ENCODE assay signal across 9 mouse cellular contexts in genomic region chr6:31190628-31191373, GRCm38 (mm10).
DNase-seq lines count a peak whose midpoint lies in the region; ATAC-seq and TF ChIP-seq lines count a peak whose summit lies in the region.
"Had no signal": no experiment of that assay in that cellular context is flagged by ENCODE, and none has a peak within 500 bp of the region (broad histone marks: within the 10 kb centered on the region; RNA-seq: fewer than 3 reads in every experiment).

No protein-coding gene starts in this region.

- WGBS in hindbrain, postnatal 0 days = 52% methylated on average over 5 of the region's 5 CpGs
- 53% methylated on average over 5 of the region's 5 CpGs for WGBS in hindbrain, embryonic 16.5 days

- H3K27me3 ChIP-seq in hindbrain, postnatal 0 days (ENCODE audit: insufficient read depth, low read length) = no peaks in the 10 kb centered on the region
- no peaks in the 10 kb centered on the region for H3K27me3 ChIP-seq in hindbrain, embryonic 16.5 days (replicated peaks; ENCODE audit: control insufficient read depth, insufficient read depth, low read length)
- H3K27me3 ChIP-seq in C2C12 (ENCODE audit: control insufficient read depth, insufficient read depth, insufficient read length) = no peaks in the 10 kb centered on the region
- H3K27me3 ChIP-seq: heart, embryonic 12.5 days had no signal

- H3ac ChIP-seq in C2C12 (ENCODE audit: control insufficient read depth, insufficient read length, low read depth) = no peak overlapping the region

- peak; percentile 75 for DNase-seq in hindbrain, postnatal 0 days (ENCODE audit: low spot score)
- peak; percentile 39 for DNase-seq in R1 (ENCODE audit: low read depth, low spot score)
- DNase-seq in lung, postnatal 10 days = peak; percentile 51
- DNase-seq in natural killer cell, adult 2 months (ENCODE audit: low spot score in 2 of 2) = no peak
- no peak for DNase-seq in spleen, adult 18-20 months

- peak; percentile 71 for TF ChIP-seq CTCF in hindbrain, postnatal 0 days (IDR thresholded peaks at IDR 0.05; ENCODE audit: low read depth)
- peak; percentile 22 for TF ChIP-seq CTCF in C2C12 (IDR thresholded peaks at IDR 0.05; ENCODE audit: control insufficient read depth, insufficient read depth, insufficient read length)

- no peak overlapping the region for H3K27ac ChIP-seq in hindbrain, postnatal 0 days
- no peak overlapping the region for H3K27ac ChIP-seq in hindbrain, embryonic 16.5 days (ENCODE audit: low read depth, low read length)

- no peak for ATAC-seq in hindbrain, postnatal 0 days
- no peak for ATAC-seq in hindbrain, embryonic 16.5 days
- ATAC-seq in erythroblast, adult 5-6 weeks (replicated peaks; ENCODE audit: low FRiP score, poor library complexity, severe bottlenecking) = no peak

- H3K79me3 ChIP-seq in C2C12 (ENCODE audit: low read depth) = peaks cover 12% of the 10 kb centered on the region

- H3K79me2 ChIP-seq in C2C12 (ENCODE audit: control insufficient read depth, insufficient read depth) = peaks cover 11% of the 10 kb centered on the region

- no peak overlapping the region for H3K4me2 ChIP-seq in hindbrain, postnatal 0 days (ENCODE audit: low read depth, low read length)
- no peak overlapping the region for H3K4me2 ChIP-seq in hindbrain, embryonic 16.5 days (ENCODE audit: low read length)
- H3K4me2 ChIP-seq: heart, embryonic 12.5 days had no signal

- H3K4me1 ChIP-seq in hindbrain, postnatal 0 days (ENCODE audit: insufficient read depth, low read length) = no peaks in the 10 kb centered on the region
- H3K4me1 ChIP-seq in hindbrain, embryonic 16.5 days (ENCODE audit: control insufficient read depth, insufficient read depth, low read depth, low read length) = no peaks in the 10 kb centered on the region

- no peaks in the 10 kb centered on the region for H3K9me3 ChIP-seq in hindbrain, postnatal 0 days (ENCODE audit: low read length)
- H3K9me3 ChIP-seq in hindbrain, embryonic 16.5 days (ENCODE audit: control insufficient read depth, low read length) = no peaks in the 10 kb centered on the region
- H3K9me3 ChIP-seq: heart, embryonic 12.5 days had no signal

- no peak overlapping the region for H3K9ac ChIP-seq in hindbrain, postnatal 0 days (replicated peaks; ENCODE audit: low read length)
- H3K9ac ChIP-seq in hindbrain, embryonic 16.5 days (ENCODE audit: low read depth, low read length) = no peak overlapping the region
- H3K9ac ChIP-seq: heart, embryonic 12.5 days had no signal

- H3K4me3 ChIP-seq in hindbrain, postnatal 0 days (ENCODE audit: low read length) = no peak overlapping the region
- H3K4me3 ChIP-seq in hindbrain, embryonic 16.5 days (ENCODE audit: low read length) = no peak overlapping the region
- no peak overlapping the region for H3K4me3 ChIP-seq in C2C12 (ENCODE audit: insufficient read depth, poor library complexity, severe bottlenecking)
- H3K4me3 ChIP-seq: heart, embryonic 12.5 days had no signal

- H3K36me3 ChIP-seq in hindbrain, postnatal 0 days (ENCODE audit: insufficient read depth, low read length) = no peaks in the 10 kb centered on the region
- H3K36me3 ChIP-seq in hindbrain, embryonic 16.5 days (ENCODE audit: control insufficient read depth, insufficient read depth, low read length) = no peaks in the 10 kb centered on the region
- peaks cover 17% of the 10 kb centered on the region for H3K36me3 ChIP-seq in C2C12 (ENCODE audit: control insufficient read depth, insufficient read depth)
- H3K36me3 ChIP-seq: heart, embryonic 12.5 days had no signal

TF ChIP-seq in C2C12, 6 proteins besides CTCF, POLR2A, EP300 and RAD21:
- TF ChIP-seq USF1 (IDR thresholded peaks at IDR 0.05; ENCODE audit: low read depth) = no peak
- TF ChIP-seq MYOG (IDR thresholded peaks at IDR 0.05; ENCODE audit: control insufficient read depth, extremely low read depth, insufficient read length) = no peak
- no peak for TF ChIP-seq MAX (IDR thresholded peaks at IDR 0.05)
- TF ChIP-seq MYOD1 (IDR thresholded peaks at IDR 0.05; ENCODE audit: control insufficient read depth, insufficient read length, low read depth) = no peak
- TF ChIP-seq CEBPB (IDR thresholded peaks at IDR 0.05; ENCODE audit: low read depth) = no peak
- no peak for TF ChIP-seq FOSL1 (IDR thresholded peaks at IDR 0.05; ENCODE audit: insufficient read depth, low read length, poor library complexity, severe bottlenecking)

Comparison
In these comparisons a context has a peak if more than half of its experiments do, and no peak if none do; other contexts are left out.
1. DNase-seq: peak in hindbrain, postnatal 0 days (single experiment), R1 (single experiment) and lung, postnatal 10 days (single experiment); none in natural killer cell, adult 2 months (0 of 2) and spleen, adult 18-20 months (0 of 2).